Comparison of ENCODE assay signal across 9 mouse cellular contexts in the genomic region with DNA sequence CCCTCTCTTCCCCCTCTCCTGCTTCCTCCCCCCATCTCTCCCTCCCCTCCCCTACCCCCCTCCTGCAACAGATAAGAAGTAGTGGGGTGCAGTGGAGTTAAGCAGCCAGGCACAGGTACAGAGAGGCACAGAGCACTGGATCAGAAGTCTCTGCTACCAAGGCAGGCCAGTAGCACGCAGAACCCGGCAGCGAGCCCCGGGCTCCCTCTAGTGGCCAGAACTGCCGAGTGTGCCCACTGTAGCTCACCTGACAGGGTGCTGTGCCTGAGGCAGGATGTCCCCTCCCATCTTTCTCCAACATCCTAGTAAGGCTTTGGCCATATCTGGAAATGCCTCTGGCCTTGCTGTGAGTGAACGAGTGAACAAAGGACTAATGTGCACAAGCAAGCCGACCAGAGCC. TPM values are rescaled to one million over a fixed set of nuclear protein-coding genes. Genes with fewer than 3 reads are reported as not detected.
DNase-seq lines count a peak whose midpoint lies in the region; ATAC-seq and TF ChIP-seq lines count a peak whose summit lies in the region.
"Had no signal": no experiment of that assay in that cellular context is flagged by ENCODE, and none has a peak within 500 bp of the region (broad histone marks: within the 10 kb centered on the region; RNA-seq: fewer than 3 reads in every experiment).

No protein-coding gene starts in this region.

- DNase-seq in Muller cell, postnatal 12 days (ENCODE audit: inconsistent ontology term) = peak; percentile 74
- peak; percentile 82 for DNase-seq in cerebellum, adult 11-12 months
- peak; percentile 61 for DNase-seq in induced T-regulatory cell, adult 2 months (ENCODE audit: low read depth)
- DNase-seq in left cerebral cortex, adult 2 months (ENCODE audit: extremely low spot score in 1 of 2, low spot score in 2 of 2) = peak; percentile 86 to 93
- DNase-seq in right cerebral cortex, postnatal 14 days = peak; percentile 89
- peak; percentile 85 for DNase-seq in urinary bladder, postnatal 25 days (ENCODE audit: low spot score)

- intact Hi-C loops in left cerebral cortex, adult 2 months (cut with DNase I) = loop anchor here (1.0 to 10.0 kb wide), 4 partner anchors 37 to 863 kb away; no protein-coding TSS in a partner anchor

- H3K4me3 ChIP-seq in left cerebral cortex, adult 2 months = no peak overlapping the region
- H3K4me3 ChIP-seq: megakaryocyte, embryonic 14.5 days had no signal

- peak; percentile 93 for ATAC-seq in frontal cortex, adult (ENCODE audit: low TSS enrichment)
- peak; percentile 91 for ATAC-seq in megakaryocyte, adult 5-6 weeks (ENCODE audit: poor library complexity, severe bottlenecking)

- TF ChIP-seq CTCF in left cerebral cortex, adult 2 months (IDR thresholded peaks at IDR 0.05) = peak; percentile 91

- no peak overlapping the region for H3K27ac ChIP-seq in left cerebral cortex, adult 2 months

RNA-seq across cellular contexts. Expression of gene Aldh1l1, which starts 51.7 kb away (rescaled TPM):
- total RNA-seq in left cerebral cortex, adult 2 months (2021) = 10 to 100 TPM; 62.6 to 66.0 TPM
- total RNA-seq in megakaryocyte, adult 5-6 weeks (2015) = 0.31 and 0.68 TPM in 2 replicates
- total RNA-seq in megakaryocyte, adult 5-6 weeks (2017) = 0.45 and 0.55 TPM in 2 replicates

Comparison
In these comparisons a context has a peak if more than half of its experiments do, and no peak if none do; other contexts are left out.
1. RNA of gene Aldh1l1, which starts 51.7 kb away (total RNA-seq): 62.6 to 66.0 TPM in left cerebral cortex, adult 2 months; 0.31 to 0.68 TPM in megakaryocyte, adult 5-6 weeks; every median in the first group is over 10 times any median in the second.
2. Peak in every context shown above with its lines, with median percentiles within 50 percentile points of each other: DNase-seq.